17 mouse cellular contexts compared by ENCODE assay signal in genomic region chr16:10950539-10950938, GRCm38 (mm10).
DNase-seq lines count a peak whose midpoint lies in the region; ATAC-seq lines count a peak whose summit lies in the region.
"Had no signal": no experiment of that assay in that cellular context is flagged by ENCODE, and none has a peak within 500 bp of the region (broad histone marks: within the 10 kb centered on the region; RNA-seq: fewer than 3 reads in every experiment).

No protein-coding gene starts in this region.

- H3K9ac ChIP-seq in midbrain, embryonic 15.5 days, result no peak overlapping the region
- no peak overlapping the region for H3K9ac ChIP-seq in forebrain, embryonic 14.5 days (ENCODE audit: low read length)
- H3K9ac ChIP-seq: embryonic facial prominence, embryonic 13.5 days; limb, embryonic 12.5 days; liver, embryonic 15.5 days; neural tube, embryonic 12.5 days had no signal

- H3K36me3 ChIP-seq in midbrain, embryonic 10.5 days, result peaks cover 5% of the 10 kb centered on the region
- H3K36me3 ChIP-seq in midbrain, embryonic 15.5 days (replicated peaks), result no peaks in the 10 kb centered on the region
- H3K36me3 ChIP-seq in limb, embryonic 10.5 days, result 0 out of 2 replicates have a peak, but pooled peaks cover 3% of the 10 kb centered on the region
- H3K36me3 ChIP-seq in forebrain, embryonic 14.5 days (ENCODE audit: control insufficient read depth, insufficient read depth, low read length), result no peaks in the 10 kb centered on the region
- H3K36me3 ChIP-seq: forebrain, embryonic 10.5 days; liver, embryonic 15.5 days; neural tube, embryonic 12.5 days had no signal

- H3K27ac ChIP-seq in midbrain, embryonic 10.5 days (replicated peaks), result peak overlapping the region; percentile 55; the same call in 1 of the 2 replicates
- no peak overlapping the region for H3K27ac ChIP-seq in midbrain, embryonic 15.5 days
- no peak overlapping the region for H3K27ac ChIP-seq in limb, embryonic 10.5 days
- no peak overlapping the region for H3K27ac ChIP-seq in forebrain, embryonic 14.5 days (ENCODE audit: low read depth, low read length)
- H3K27ac ChIP-seq: embryonic facial prominence, embryonic 13.5 days; forebrain, embryonic 10.5 days; kidney, postnatal 0 days; limb, embryonic 12.5 days; liver, embryonic 15.5 days; neural tube, embryonic 12.5 days had no signal

- H3K4me3 ChIP-seq in midbrain, embryonic 10.5 days, result no peak overlapping the region
- H3K4me3 ChIP-seq in midbrain, embryonic 15.5 days, result no peak overlapping the region
- H3K4me3 ChIP-seq in limb, embryonic 10.5 days, result no peak overlapping the region
- H3K4me3 ChIP-seq in forebrain, embryonic 14.5 days (ENCODE audit: low read depth, low read length), result no peak overlapping the region
- H3K4me3 ChIP-seq: embryonic facial prominence, embryonic 13.5 days; forebrain, embryonic 10.5 days; limb, embryonic 12.5 days; liver, embryonic 15.5 days; neural tube, embryonic 12.5 days had no signal

- intact Hi-C loops in heart, postnatal 36 days (cut with DNase I), result loop anchor here (5.0 kb wide), 1 partner anchor 73 kb away; no protein-coding TSS in a partner anchor

- DNase-seq in heart, adult 11 months, result peak; percentile 95
- no peak for DNase-seq in heart, postnatal 36 days
- DNase-seq in midbrain, embryonic 10.5 days (ENCODE audit: low spot score), result no peak
- DNase-seq in heart, postnatal 4 days, result peak; percentile 51
- no peak for DNase-seq in embryo, embryonic 11 days
- no peak for DNase-seq in limb, embryonic 10.5 days (ENCODE audit: low spot score)
- DNase-seq in forebrain, embryonic 14.5 days (ENCODE audit: low spot score), result no peak
- DNase-seq: cerebellum, adult 11-12 months; midbrain, embryonic 14.5 days; thymus, postnatal 4 days had no signal

- H3K27me3 ChIP-seq in midbrain, embryonic 10.5 days (ENCODE audit: low read depth, poor library complexity, severe bottlenecking), result no peaks in the 10 kb centered on the region
- H3K27me3 ChIP-seq in midbrain, embryonic 15.5 days (replicated peaks), result no peaks in the 10 kb centered on the region
- H3K27me3 ChIP-seq in limb, embryonic 10.5 days (ENCODE audit: low read depth, poor library complexity, severe bottlenecking), result no peaks in the 10 kb centered on the region
- no peaks in the 10 kb centered on the region for H3K27me3 ChIP-seq in forebrain, embryonic 14.5 days (replicated peaks; ENCODE audit: control insufficient read depth, insufficient read depth, low read length)
- H3K27me3 ChIP-seq: embryonic facial prominence, embryonic 13.5 days; limb, embryonic 12.5 days; liver, embryonic 15.5 days; neural tube, embryonic 12.5 days had no signal

- 90% methylated on average over 9 of the region's 9 CpGs for WGBS in midbrain, embryonic 10.5 days
- 86% methylated on average over 9 of the region's 9 CpGs for WGBS in midbrain, embryonic 15.5 days
- WGBS in limb, embryonic 10.5 days, result 89% methylated on average over 9 of the region's 9 CpGs
- 84% methylated on average over 9 of the region's 9 CpGs for WGBS in forebrain, embryonic 14.5 days

- ATAC-seq in midbrain, embryonic 15.5 days (replicated peaks), result no peak
- no peak for ATAC-seq in forebrain, embryonic 14.5 days

- H3K4me2 ChIP-seq in midbrain, embryonic 15.5 days, result no peak overlapping the region
- H3K4me2 ChIP-seq in forebrain, embryonic 14.5 days (ENCODE audit: low read length), result no peak overlapping the region
- H3K4me2 ChIP-seq: embryonic facial prominence, embryonic 13.5 days; limb, embryonic 12.5 days; liver, embryonic 15.5 days; neural tube, embryonic 12.5 days had no signal

- H3K9me3 ChIP-seq in midbrain, embryonic 10.5 days (replicated peaks), result no peaks in the 10 kb centered on the region
- no peaks in the 10 kb centered on the region for H3K9me3 ChIP-seq in midbrain, embryonic 15.5 days
- H3K9me3 ChIP-seq in limb, embryonic 10.5 days (replicated peaks), result no peaks in the 10 kb centered on the region
- H3K9me3 ChIP-seq in forebrain, embryonic 14.5 days (replicated peaks; ENCODE audit: control insufficient read depth, low read length), result no peaks in the 10 kb centered on the region
- H3K9me3 ChIP-seq: embryonic facial prominence, embryonic 13.5 days; forebrain, embryonic 10.5 days; limb, embryonic 12.5 days; liver, embryonic 15.5 days; neural tube, embryonic 12.5 days had no signal

- H3K4me1 ChIP-seq in midbrain, embryonic 10.5 days, result peaks cover 19% of the 10 kb centered on the region
- no peaks in the 10 kb centered on the region for H3K4me1 ChIP-seq in midbrain, embryonic 15.5 days
- peaks cover 6% of the 10 kb centered on the region; the same call in 1 of the 2 replicates for H3K4me1 ChIP-seq in limb, embryonic 10.5 days
- H3K4me1 ChIP-seq in forebrain, embryonic 14.5 days (ENCODE audit: control insufficient read depth, insufficient read depth, low read length), result no peaks in the 10 kb centered on the region
- H3K4me1 ChIP-seq: liver, embryonic 15.5 days; neural tube, embryonic 12.5 days had no signal

Comparison
In these comparisons a context has a peak if more than half of its experiments do, and no peak if none do; other contexts are left out.
1. DNase-seq: peak in heart, adult 11 months (single experiment) and heart, postnatal 4 days (single experiment); none in heart, postnatal 36 days (0 of 2), midbrain, embryonic 10.5 days (single experiment), embryo, embryonic 11 days (single experiment), limb, embryonic 10.5 days (single experiment) and forebrain, embryonic 14.5 days (single experiment).